Comparison of ENCODE assay signal across 16 mouse cellular contexts in the genomic region with DNA sequence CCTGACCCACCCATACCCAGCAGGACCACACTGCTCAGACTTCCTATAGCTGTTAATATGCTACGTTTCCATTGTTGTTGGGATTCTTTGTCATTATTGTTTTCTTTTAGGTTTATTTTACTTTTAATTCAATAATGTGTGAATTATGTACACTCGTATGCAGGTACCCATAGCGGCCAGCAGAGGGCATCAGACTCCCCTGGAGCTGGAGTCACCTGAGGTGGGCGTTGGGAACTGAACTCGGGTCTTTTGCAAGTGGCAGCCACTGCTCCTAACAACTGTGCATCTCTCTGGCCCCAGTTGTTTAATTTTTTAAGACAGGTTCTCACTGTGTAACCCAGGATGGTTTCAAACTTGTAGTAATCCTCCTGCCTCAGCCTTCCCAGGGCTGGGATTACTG. TPM values are rescaled to one million over a fixed set of nuclear protein-coding genes. Genes with fewer than 3 reads are reported as not detected.
DNase-seq lines count a peak whose midpoint lies in the region; ATAC-seq and TF ChIP-seq lines count a peak whose summit lies in the region.
"Had no signal": no experiment of that assay in that cellular context is flagged by ENCODE, and none has a peak within 500 bp of the region (broad histone marks: within the 10 kb centered on the region; RNA-seq: fewer than 3 reads in every experiment).

No protein-coding gene starts in this region.

- ATAC-seq in lung, postnatal 0 days, result no peak
- no peak for ATAC-seq in stomach, postnatal 0 days (ENCODE audit: low FRiP score, low TSS enrichment)
- ATAC-seq: hindbrain, embryonic 16.5 days; Patski had no signal

- H3K4me1 ChIP-seq in kidney, adult 2 months (ENCODE audit: control insufficient read depth, insufficient read depth, low read length), result peaks cover 10% of the 10 kb centered on the region; the same call in 1 of the 2 replicates
- no peaks in the 10 kb centered on the region for H3K4me1 ChIP-seq in lung, postnatal 0 days (ENCODE audit: insufficient read depth, low read depth, low read length)
- no peaks in the 10 kb centered on the region for H3K4me1 ChIP-seq in stomach, postnatal 0 days (replicated peaks; ENCODE audit: control insufficient read depth, insufficient read depth)
- H3K4me1 ChIP-seq: liver, embryonic 13.5 days had no signal

- no peaks in the 10 kb centered on the region for H3K36me3 ChIP-seq in kidney, adult 2 months (ENCODE audit: control insufficient read depth, insufficient read depth, low read length)
- H3K36me3 ChIP-seq in lung, postnatal 0 days (ENCODE audit: insufficient read depth, low read length), result no peaks in the 10 kb centered on the region
- no peaks in the 10 kb centered on the region for H3K36me3 ChIP-seq in stomach, postnatal 0 days (ENCODE audit: control insufficient read depth, insufficient read depth, low read length)
- H3K36me3 ChIP-seq: kidney, embryonic 15.5 days; liver, embryonic 13.5 days had no signal

- no peak for TF ChIP-seq EP300 in lung, postnatal 0 days (IDR thresholded peaks at IDR 0.05)
- TF ChIP-seq EP300 in stomach, postnatal 0 days (optimal IDR thresholded peaks at IDR 0.05), result no peak

- 0 out of 2 replicates have a peak, but pooled peaks have one; percentile 32 for TF ChIP-seq CTCF in kidney, adult 2 months (conservative IDR thresholded peaks at IDR 0.05; ENCODE audit: insufficient read depth, insufficient read length, low read depth, low read length)
- peak; percentile 45 for TF ChIP-seq CTCF in lung, postnatal 0 days (IDR thresholded peaks at IDR 0.05)
- TF ChIP-seq CTCF in stomach, postnatal 0 days (IDR thresholded peaks at IDR 0.05; ENCODE audit: low read depth), result peak; percentile 56

- no peak overlapping the region for H3K27ac ChIP-seq in kidney, adult 2 months (ENCODE audit: insufficient read depth, low read depth, low read length)
- H3K27ac ChIP-seq in lung, postnatal 0 days (ENCODE audit: low read length), result no peak overlapping the region
- H3K27ac ChIP-seq in stomach, postnatal 0 days (replicated peaks), result no peak overlapping the region
- H3K27ac ChIP-seq: kidney, embryonic 15.5 days; liver, embryonic 13.5 days had no signal

- no peak overlapping the region for H3K4me3 ChIP-seq in kidney, adult 2 months (ENCODE audit: insufficient read depth, low read depth, low read length)
- no peak overlapping the region for H3K4me3 ChIP-seq in lung, postnatal 0 days (ENCODE audit: low read depth, low read length)
- no peak overlapping the region for H3K4me3 ChIP-seq in stomach, postnatal 0 days (ENCODE audit: low read depth, low read length)
- H3K4me3 ChIP-seq: kidney, embryonic 15.5 days; liver, embryonic 13.5 days had no signal

- TF ChIP-seq POLR2A in kidney, adult 2 months (IDR thresholded peaks at IDR 0.05; ENCODE audit: low read depth, low read length), result no peak

- H3K4me2 ChIP-seq in lung, postnatal 0 days (replicated peaks; ENCODE audit: low read depth, low read length), result no peak overlapping the region
- no peak overlapping the region for H3K4me2 ChIP-seq in stomach, postnatal 0 days (replicated peaks; ENCODE audit: low read depth)
- H3K4me2 ChIP-seq: kidney, embryonic 15.5 days; liver, embryonic 13.5 days had no signal

- no peaks in the 10 kb centered on the region for H3K27me3 ChIP-seq in kidney, adult 2 months (replicated peaks; ENCODE audit: control insufficient read depth, insufficient read depth, low read length)
- no peaks in the 10 kb centered on the region for H3K27me3 ChIP-seq in lung, postnatal 0 days (replicated peaks; ENCODE audit: insufficient read depth, low read length)
- H3K27me3 ChIP-seq in stomach, postnatal 0 days (ENCODE audit: control insufficient read depth, insufficient read depth, low read length), result no peaks in the 10 kb centered on the region
- H3K27me3 ChIP-seq: kidney, embryonic 15.5 days; liver, embryonic 13.5 days; Patski had no signal

- DNase-seq in kidney, adult 2 months, result no peak
- DNase-seq in kidney, adult 18-20 months, result no peak
- no peak for DNase-seq in lung, postnatal 0 days (ENCODE audit: low spot score)
- no peak for DNase-seq in lung, postnatal 10 days
- peak; percentile 36 for DNase-seq in R1 (ENCODE audit: low read depth, low spot score)
- no peak for DNase-seq in stomach, postnatal 0 days (ENCODE audit: low spot score)
- DNase-seq in heart, postnatal 10 days, result no peak
- DNase-seq: cerebellum, adult 18-20 months; heart, adult 11 months; liver, embryonic 13.5 days; midbrain, embryonic 14.5 days had no signal

- intact Hi-C loops in heart, postnatal 10 days (cut with DNase I), result no loop called here

- no peaks in the 10 kb centered on the region for H3K9me3 ChIP-seq in lung, postnatal 0 days (ENCODE audit: low read length)
- H3K9me3 ChIP-seq in stomach, postnatal 0 days (ENCODE audit: control insufficient read depth, low read length), result no peaks in the 10 kb centered on the region
- H3K9me3 ChIP-seq: kidney, embryonic 15.5 days; liver, embryonic 13.5 days had no signal

- 84% methylated on average over 5 of the region's 5 CpGs for WGBS in kidney, adult 2 months
- 82% methylated on average over 5 of the region's 5 CpGs for WGBS in lung, postnatal 0 days
- 77% methylated on average over 5 of the region's 5 CpGs for WGBS in stomach, postnatal 0 days

- H3K9ac ChIP-seq in lung, postnatal 0 days (replicated peaks; ENCODE audit: low read depth), result no peak overlapping the region
- no peak overlapping the region for H3K9ac ChIP-seq in stomach, postnatal 0 days (ENCODE audit: low read length)
- H3K9ac ChIP-seq: kidney, embryonic 15.5 days; liver, embryonic 13.5 days had no signal

RNA-seq across cellular contexts. Expression of a gene that starts 26.7 kb away (rescaled TPM):
- polyA plus RNA-seq in kidney, adult 2 months (2012; rRNA removed), result 1.8 TPM in 2 replicates
- 0.12 and 0.37 TPM in 2 replicates for polyA plus RNA-seq in lung, postnatal 0 days (2015; fragmentation: Nextera tagmentation; extraction: Ambion mirVana)
- polyA plus RNA-seq in stomach, postnatal 0 days (2015; fragmentation: Nextera tagmentation; extraction: Ambion mirVana), result 0.57 and 0.67 TPM in 2 replicates
- total RNA-seq in heart, postnatal 10 days (2021), result under 1 TPM in 1 of 2 experiments, not detected in 1; 0.12 TPM
- total RNA-seq: common myeloid progenitor, adult 5-6 weeks; layer of hippocampus, adult 8-10 months had no signal
- polyA plus RNA-seq: midbrain, embryonic 14.5 days had no signal
